Mouse (Mus musculus) heart, embryonic 16.5 days (tissue): Measurements from ENCODE around the gene 9930111J21Rik2. TPM values are rescaled to one million over a fixed set of nuclear protein-coding genes. Genes with fewer than 3 reads are reported as not detected.
"Not testable (repeated sequence)": the region's sequence is repeated elsewhere in the genome, so short reads cannot be mapped to it uniquely, and the experiment has no call there.

ENCODE experiments used
- ATAC-seq: fragments of 200-750 bp; cut with Nextera tagmentation; replicated peaks from 2 replicates; pipeline ENCODE4 v1.8.0; 2017; ENCODE audit warnings: moderate number of reproducible peaks; ENCODE audit not compliant: insufficient read depth, low FRiP score; ENCODE audit errors: extremely low read depth
- H3K27ac ChIP-seq: fragments of 300-500 bp; sonication (generic); 2 replicates; pipeline ENCODE4 v1.5.1; 2014; ENCODE audit warnings: mild to moderate bottlenecking, low read length, control low read depth, moderate library complexity
- H3K27me3 ChIP-seq: fragments of 300-500 bp; sonication (generic); 2 replicates; pipeline ENCODE4 v1.6.1; 2014; ENCODE audit warnings: low read length, mixed read lengths; ENCODE audit not compliant: control insufficient read depth, insufficient read depth
- H3K36me3 ChIP-seq: fragments of 300-500 bp; sonication (generic); 2 replicates; pipeline ENCODE4 v1.6.1; 2014; ENCODE audit not compliant: control insufficient read depth, insufficient read depth
- H3K4me1 ChIP-seq: fragments of 300-500 bp; sonication (generic); 2 replicates; pipeline ENCODE4 v1.6.1; 2014; ENCODE audit warnings: low read length, mixed read lengths; ENCODE audit not compliant: control insufficient read depth, insufficient read depth
- H3K4me2 ChIP-seq: fragments of 300-500 bp; sonication (generic); 2 replicates; pipeline ENCODE4 v1.6.1; 2014; ENCODE audit warnings: low read depth, mild to moderate bottlenecking, control low read depth, low read length
- H3K4me3 ChIP-seq: fragments of 300-500 bp; sonication (generic); 2 replicates; pipeline ENCODE4 v1.5.1; 2014; ENCODE audit warnings: mild to moderate bottlenecking, control low read depth, low read length
- H3K9ac ChIP-seq: fragments of 300-500 bp; sonication (generic); 2 replicates; pipeline ENCODE4 v1.6.1; 2014; ENCODE audit warnings: low read length, control low read depth
- H3K9me3 ChIP-seq: fragments of 300-500 bp; sonication (generic); replicated peaks from 2 replicates; pipeline ENCODE4 v1.6.1; 2016; ENCODE audit warnings: low read length; ENCODE audit not compliant: control insufficient read depth
- WGBS: fragments of 180-500 bp; shearing (Covaris S2); extraction: QIAGEN DNeasy Blood & Tissue Kit; methylation state at CpG from one replicate; pipeline ENCODE4 v1.1.7; 2014; 5-methylcytosine and 5-hydroxymethylcytosine counted together
- polyA plus RNA-seq: library from polyadenylated mRNA; unstranded; fragments of >200 nt; fragmentation: Nextera tagmentation; extraction: Ambion mirVana; gene quantifications from 2 replicates; pipeline ENCODE4 v1.2.1, GENCODE M21; 2015

Gene 9930111J21Rik2
- polyA plus RNA-seq, 1 experiment from 2014 or later = 0.87 TPM

DNA sequence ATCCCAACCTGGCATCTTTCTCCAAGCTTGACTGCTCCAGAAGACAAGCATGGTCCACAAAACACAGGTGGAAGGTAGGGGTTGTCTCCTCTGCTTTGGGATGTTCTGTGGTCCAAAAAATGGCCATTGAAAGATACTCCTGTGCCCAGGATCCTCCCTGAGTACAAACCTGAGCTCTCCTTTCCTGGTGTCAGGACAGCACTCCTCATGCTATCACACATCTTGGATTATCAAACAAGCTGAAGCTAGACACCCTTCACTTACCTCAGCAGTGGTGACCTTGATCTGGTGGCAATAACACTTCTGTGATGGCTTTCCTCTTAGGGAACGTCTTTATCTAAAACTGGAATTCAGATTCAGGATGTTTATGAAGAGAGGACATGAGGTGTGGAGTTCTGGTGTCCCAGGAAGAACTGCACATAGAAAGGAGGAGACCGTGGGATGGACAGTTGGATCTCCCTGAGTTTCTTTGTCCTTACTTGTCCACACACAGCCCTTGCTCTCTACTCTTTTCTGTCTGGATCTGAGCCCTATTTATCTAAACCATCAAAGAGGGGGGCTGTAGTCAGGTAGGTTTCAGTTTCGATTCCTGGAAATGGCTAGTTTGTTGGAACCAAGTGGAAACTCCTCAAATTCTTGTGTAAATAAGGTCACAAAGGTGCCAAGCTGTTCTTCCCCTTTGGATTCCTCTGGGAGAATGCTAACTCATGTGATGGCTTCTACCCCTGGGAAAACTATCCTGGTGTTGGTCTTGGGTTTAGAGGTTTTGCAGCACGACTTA lies 59.1 kb downstream of the 9930111J21Rik2 start, which contains the start of gene Gm12185:
Gene Gm12185, minus strand, starts transcription at position 487 of the 781 bp plus-strand sequence.
- H3K4me1 ChIP-seq, H3K27ac ChIP-seq, H3K9me3 ChIP-seq, H3K9ac ChIP-seq, ATAC-seq, H3K27me3 ChIP-seq, H3K36me3 ChIP-seq, H3K4me3 ChIP-seq, H3K4me2 ChIP-seq: not testable (repeated sequence)
- WGBS = 46% methylated on average over 4 of the region's 4 CpGs

DNA sequence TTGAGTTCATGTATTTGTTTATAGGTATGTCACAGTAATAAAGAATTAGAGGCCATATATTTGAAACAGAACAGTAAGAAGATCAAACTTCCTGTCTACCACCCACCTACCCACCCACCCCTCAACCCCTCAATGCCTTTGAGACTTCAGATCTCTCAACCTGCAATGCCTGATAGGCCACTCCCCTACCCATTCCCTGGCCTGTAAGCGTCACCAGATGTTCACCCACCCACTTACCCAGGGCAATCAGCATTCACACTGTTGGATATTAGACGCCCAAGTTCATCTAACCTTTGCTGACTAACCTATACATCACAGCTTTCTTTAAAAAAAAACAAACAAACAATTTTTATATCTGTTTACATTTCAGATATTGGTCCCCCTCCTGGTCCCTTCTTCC lies 61.1 kb downstream of the 9930111J21Rik2 start:
- H3K9ac ChIP-seq, ATAC-seq, H3K27ac ChIP-seq, H3K27me3 ChIP-seq, H3K36me3 ChIP-seq, H3K4me1 ChIP-seq, H3K9me3 ChIP-seq, H3K4me3 ChIP-seq, H3K4me2 ChIP-seq: not testable (repeated sequence)
- WGBS = 71% methylated on average over 2 of the region's 2 CpGs

DNA sequence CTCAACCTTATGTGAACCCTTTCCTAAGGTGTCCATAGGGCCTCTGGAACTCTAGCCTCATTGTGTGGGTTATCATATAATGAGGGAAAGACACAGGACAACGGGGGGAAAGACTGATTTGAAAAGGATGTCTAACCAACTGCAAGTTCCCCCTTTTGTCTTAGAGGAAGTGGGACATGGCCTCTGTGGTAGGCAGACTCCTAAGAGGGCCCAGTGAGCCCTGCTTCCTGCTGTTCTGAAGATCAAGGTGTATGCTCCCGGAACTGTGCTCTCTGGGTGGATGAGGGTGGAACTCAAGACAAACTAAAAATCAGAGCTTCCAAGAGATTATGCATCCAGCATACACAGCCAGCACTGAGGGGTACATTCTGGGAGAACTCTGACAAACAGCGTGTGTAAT lies 62.8 kb downstream of the 9930111J21Rik2 start:
- not testable (repeated sequence) for H3K4me2 ChIP-seq, H3K27ac ChIP-seq, H3K4me1 ChIP-seq, H3K4me3 ChIP-seq, ATAC-seq, H3K36me3 ChIP-seq, H3K9me3 ChIP-seq, H3K27me3 ChIP-seq, H3K9ac ChIP-seq
- 53% methylated on average over 2 of the region's 3 CpGs for WGBS

DNA sequence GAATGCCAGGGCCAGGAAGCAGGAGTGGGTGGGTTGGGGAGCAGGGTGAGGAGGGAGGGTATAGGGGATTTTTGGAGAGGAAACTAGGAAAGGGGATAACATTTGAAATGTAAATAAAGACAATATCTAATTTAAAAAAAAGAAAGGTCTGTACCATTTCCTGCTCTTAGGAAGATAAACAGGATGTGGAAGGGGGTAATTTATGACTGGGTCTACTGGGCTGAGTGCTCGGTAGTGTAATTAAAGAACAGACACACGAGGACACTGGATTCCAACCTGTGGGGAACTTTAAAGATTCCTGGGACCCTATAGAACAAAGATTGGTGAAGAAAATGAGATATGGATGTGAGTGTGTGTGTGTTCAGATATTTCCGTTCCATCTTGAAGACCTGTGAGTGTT lies 68.2 kb downstream of the 9930111J21Rik2 start:
- ATAC-seq, H3K4me3 ChIP-seq, H3K9ac ChIP-seq, H3K27me3 ChIP-seq, H3K4me1 ChIP-seq, H3K4me2 ChIP-seq, H3K27ac ChIP-seq, H3K36me3 ChIP-seq, H3K9me3 ChIP-seq: not testable (repeated sequence)
- no CpG with 5 or more reads among the region's 3 CpGs for WGBS

DNA sequence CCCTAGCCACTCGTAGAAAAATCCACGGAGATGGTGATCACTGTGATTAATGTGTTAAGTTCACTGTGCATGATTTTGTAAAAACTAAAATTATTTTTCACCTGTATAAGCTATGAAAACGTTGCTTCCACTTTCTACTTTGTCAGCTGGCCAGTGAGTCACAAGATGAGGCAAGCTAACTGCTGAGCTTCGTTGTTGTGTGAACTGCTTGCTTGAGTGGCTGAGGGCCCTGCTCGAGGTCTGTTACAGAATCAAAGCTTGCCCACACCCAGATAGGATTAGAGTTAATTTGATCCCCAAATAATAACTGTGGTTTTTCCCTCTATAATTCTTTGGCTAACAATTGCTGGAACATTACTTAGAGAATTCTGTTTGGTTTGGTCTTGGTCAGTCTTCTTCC lies 71.0 kb downstream of the 9930111J21Rik2 start:
- H3K9ac ChIP-seq, H3K9me3 ChIP-seq, H3K4me3 ChIP-seq, H3K4me2 ChIP-seq, H3K36me3 ChIP-seq, ATAC-seq, H3K27me3 ChIP-seq, H3K4me1 ChIP-seq, H3K27ac ChIP-seq: not testable (repeated sequence)
- no CpG with 5 or more reads among the region's 5 CpGs for WGBS

GRCm38 (mm10) chr11:48979251-48979650 lies 71.8 kb downstream of the 9930111J21Rik2 start, which contains the start of gene 9930111J21Rik1:
9930111J21Rik1 (minus strand) TSS chr11:48979398.
- H3K4me2 ChIP-seq, H3K9ac ChIP-seq, H3K9me3 ChIP-seq, H3K4me1 ChIP-seq, H3K27me3 ChIP-seq, ATAC-seq, H3K36me3 ChIP-seq, H3K27ac ChIP-seq, H3K4me3 ChIP-seq: not testable (repeated sequence)
- no CpG with 5 or more reads among the region's 3 CpGs for WGBS

DNA sequence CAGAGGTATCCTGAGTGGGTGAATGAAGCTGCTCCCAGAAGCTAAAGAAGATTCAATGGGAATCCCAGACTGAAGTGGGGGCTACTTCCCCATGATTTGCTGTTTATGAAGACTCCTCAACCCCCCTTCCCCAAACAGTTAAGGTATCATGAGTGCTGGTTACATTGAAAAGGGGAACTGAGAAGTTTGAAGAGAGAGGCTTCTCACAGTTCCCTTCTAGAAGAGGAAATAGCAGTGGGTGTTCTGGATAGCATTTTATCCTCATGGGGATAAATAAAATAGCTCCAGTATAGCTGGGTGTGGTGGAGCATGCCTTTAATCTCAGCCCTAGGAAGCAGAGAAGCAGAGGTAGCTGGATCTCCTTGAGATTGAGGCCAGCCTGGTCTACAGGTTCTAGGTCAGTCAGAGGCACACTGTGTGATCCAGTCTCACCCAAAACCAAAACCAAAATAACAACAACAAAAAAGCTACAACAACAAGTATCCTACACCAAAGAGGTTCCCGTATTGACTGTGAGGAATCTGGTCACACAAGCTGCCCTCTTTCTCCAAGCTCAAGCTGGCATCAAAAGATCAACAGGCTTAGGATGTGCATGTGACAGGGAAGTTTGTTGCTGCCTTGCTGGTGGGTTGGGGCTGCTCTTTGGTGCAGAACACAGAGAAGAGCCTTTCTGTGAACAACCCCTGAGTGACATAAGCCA lies 72.7 kb downstream of the 9930111J21Rik2 start, which contains the start of gene Olfr56:
Gene Olfr56, plus strand, starts transcription at position 650 of the 700 bp plus-strand sequence.
- H3K27ac ChIP-seq, H3K9me3 ChIP-seq, H3K4me1 ChIP-seq, H3K9ac ChIP-seq, H3K4me3 ChIP-seq, H3K4me2 ChIP-seq, H3K27me3 ChIP-seq, ATAC-seq, H3K36me3 ChIP-seq: not testable (repeated sequence)
- WGBS = no CpG with 5 or more reads among the region's 1 CpGs

- H3K36me3 ChIP-seq, H3K9me3 ChIP-seq, H3K4me1 ChIP-seq, H3K4me2 ChIP-seq, H3K27ac ChIP-seq, H3K9ac ChIP-seq, H3K4me3 ChIP-seq, ATAC-seq, H3K27me3 ChIP-seq: not testable (repeated sequence)
- WGBS = no CpG with 5 or more reads among the region's 1 CpGs
These were observed 76.4 kb downstream of the 9930111J21Rik2 start for GRCm38 (mm10) chr11:48974686-48975085.
